8 mouse cellular contexts compared by ENCODE assay signal in genomic region chr3:96196437-96197128, GRCm38 (mm10). TPM values are rescaled to one million over a fixed set of nuclear protein-coding genes. Genes with fewer than 3 reads are reported as not detected.
DNase-seq lines count a peak whose midpoint lies in the region; ATAC-seq and TF ChIP-seq lines count a peak whose summit lies in the region.

No protein-coding gene starts in this region.

- H3K4me2 ChIP-seq in embryonic facial prominence, embryonic 12.5 days (replicated peaks): peak overlapping the region; percentile 89
- H3K4me2 ChIP-seq in intestine, embryonic 15.5 days (replicated peaks): peak overlapping the region; percentile 95
- peak overlapping the region; percentile 95 for H3K4me2 ChIP-seq in neural tube, embryonic 14.5 days (ENCODE audit: low read depth, low read length)

- no peaks in the 10 kb centered on the region for H3K36me3 ChIP-seq in embryonic facial prominence, embryonic 12.5 days
- no peaks in the 10 kb centered on the region for H3K36me3 ChIP-seq in intestine, embryonic 15.5 days
- H3K36me3 ChIP-seq in neural tube, embryonic 14.5 days (ENCODE audit: control insufficient read depth, insufficient read depth, low read length): peaks cover 15% of the 10 kb centered on the region; the same call in 1 of the 2 replicates

- DNase-seq in lung, adult 2 months: no peak
- no peak for DNase-seq in lung, postnatal 4 days
- DNase-seq in ovary, postnatal 10 days (ENCODE audit: low spot score): no peak
- no peak for DNase-seq in frontal cortex, postnatal 25 days (ENCODE audit: low spot score in 2 of 2)
- DNase-seq in left cerebral cortex, adult 8-10 months (ENCODE audit: low spot score in 2 of 2): no peak

- TF ChIP-seq POLR2A in lung, adult 2 months (IDR thresholded peaks at IDR 0.05; ENCODE audit: borderline replicate concordance, extremely low read depth, low read depth, low read length): no peak

- 0 out of 2 replicates have a peak, but pooled peaks have one; percentile 3 for ATAC-seq in embryonic facial prominence, embryonic 12.5 days (ENCODE audit: insufficient number of reproducible peaks, insufficient read depth, low FRiP score, low TSS enrichment)
- no peak; the same call in 1 of the 2 replicates for ATAC-seq in intestine, embryonic 15.5 days
- ATAC-seq in neural tube, embryonic 14.5 days (ENCODE audit: low read depth): 0 out of 2 replicates have a peak, but pooled peaks have one; percentile 3

- no peak for TF ChIP-seq CTCF in lung, adult 2 months (IDR thresholded peaks at IDR 0.05; ENCODE audit: insufficient read depth, low read length)

- peak overlapping the region; percentile 86 for H3K9ac ChIP-seq in embryonic facial prominence, embryonic 12.5 days
- H3K9ac ChIP-seq in intestine, embryonic 15.5 days: peak overlapping the region; percentile 82
- H3K9ac ChIP-seq in neural tube, embryonic 14.5 days (replicated peaks; ENCODE audit: low read depth, low read length): peak overlapping the region; percentile 92

- no peaks in the 10 kb centered on the region for H3K9me3 ChIP-seq in embryonic facial prominence, embryonic 12.5 days
- H3K9me3 ChIP-seq in intestine, embryonic 15.5 days: no peaks in the 10 kb centered on the region
- no peaks in the 10 kb centered on the region for H3K9me3 ChIP-seq in neural tube, embryonic 14.5 days (ENCODE audit: control insufficient read depth, low read length)

- 17% methylated on average over 27 of the region's 27 CpGs for WGBS in lung, adult 2 months
- 20% methylated on average over 27 of the region's 27 CpGs for WGBS in embryonic facial prominence, embryonic 12.5 days
- 19% methylated on average over 27 of the region's 27 CpGs for WGBS in intestine, embryonic 15.5 days
- WGBS in neural tube, embryonic 14.5 days: 18% methylated on average over 27 of the region's 27 CpGs

- no peaks in the 10 kb centered on the region for H3K27me3 ChIP-seq in embryonic facial prominence, embryonic 12.5 days
- no peaks in the 10 kb centered on the region for H3K27me3 ChIP-seq in intestine, embryonic 15.5 days (replicated peaks)
- no peaks in the 10 kb centered on the region for H3K27me3 ChIP-seq in neural tube, embryonic 14.5 days (ENCODE audit: control insufficient read depth, insufficient read depth, low read length)

- H3K4me1 ChIP-seq in lung, adult 2 months (ENCODE audit: control insufficient read depth, insufficient read depth, low read length): 0 out of 2 replicates have a peak, but pooled peaks cover 3% of the 10 kb centered on the region
- peaks cover 14% of the 10 kb centered on the region; the same call in 1 of the 2 replicates for H3K4me1 ChIP-seq in embryonic facial prominence, embryonic 12.5 days
- peaks cover 6% of the 10 kb centered on the region for H3K4me1 ChIP-seq in intestine, embryonic 15.5 days (replicated peaks)
- H3K4me1 ChIP-seq in neural tube, embryonic 14.5 days (ENCODE audit: control insufficient read depth, insufficient read depth, low read length): peaks cover 11% of the 10 kb centered on the region; the same call in 1 of the 2 replicates

- peak overlapping the region; percentile 76 for H3K4me3 ChIP-seq in lung, adult 2 months (replicated peaks; ENCODE audit: extremely low read depth, low read depth, low read length)
- H3K4me3 ChIP-seq in embryonic facial prominence, embryonic 12.5 days: peak overlapping the region; percentile 63
- peak overlapping the region; percentile 61 for H3K4me3 ChIP-seq in intestine, embryonic 15.5 days (replicated peaks)
- peak overlapping the region; percentile 72 for H3K4me3 ChIP-seq in neural tube, embryonic 14.5 days (ENCODE audit: low read depth, low read length)

- peak overlapping the region; percentile 98 for H3K27ac ChIP-seq in embryonic facial prominence, embryonic 12.5 days
- H3K27ac ChIP-seq in intestine, embryonic 15.5 days: peak overlapping the region; percentile 90
- peak overlapping the region; percentile 98 for H3K27ac ChIP-seq in neural tube, embryonic 14.5 days (ENCODE audit: low read depth, low read length)

RNA-seq across cellular contexts. Expression of gene Sv2a, which starts 15.6 kb away (rescaled TPM):
- polyA plus RNA-seq in lung, adult 2 months (2012; rRNA removed): 1.5 and 1.6 TPM in 2 replicates
- polyA plus RNA-seq in embryonic facial prominence, embryonic 12.5 days (2016; fragmentation: Nextera tagmentation; extraction: Ambion mirVana): 8.6 and 9.2 TPM in 2 replicates
- polyA plus RNA-seq in intestine, embryonic 15.5 days (2015; fragmentation: Nextera tagmentation; extraction: Ambion mirVana): 6.0 and 7.4 TPM in 2 replicates
- 91.0 and 91.7 TPM in 2 replicates for polyA plus RNA-seq in neural tube, embryonic 14.5 days (2014; fragmentation: Nextera tagmentation; extraction: Ambion mirVana)
- total RNA-seq in left cerebral cortex, adult 8-10 months (2022): 100 to 1,000 TPM; 434 to 460 (median 443) TPM

RNA-seq across cellular contexts. Expression of gene Bola1, which starts 22.9 kb away (rescaled TPM):
- polyA plus RNA-seq in lung, adult 2 months (2012; rRNA removed): 61.3 and 70.4 TPM in 2 replicates
- polyA plus RNA-seq in embryonic facial prominence, embryonic 12.5 days (2016; fragmentation: Nextera tagmentation; extraction: Ambion mirVana): 52.6 and 53.3 TPM in 2 replicates
- polyA plus RNA-seq in intestine, embryonic 15.5 days (2015; fragmentation: Nextera tagmentation; extraction: Ambion mirVana): 59.5 and 60.7 TPM in 2 replicates
- polyA plus RNA-seq in neural tube, embryonic 14.5 days (2014; fragmentation: Nextera tagmentation; extraction: Ambion mirVana): 61.5 and 69.0 TPM in 2 replicates
- 10 to 100 TPM; 14.9 to 20.7 (median 18.3) TPM for total RNA-seq in left cerebral cortex, adult 8-10 months (2022)

RNA-seq across cellular contexts. Expression of gene Hist2h2ab, which starts 23.1 kb away (rescaled TPM):
- polyA plus RNA-seq in lung, adult 2 months (2012; rRNA removed): 1.2 and 2.7 TPM in 2 replicates
- 1.5 and 1.6 TPM in 2 replicates for polyA plus RNA-seq in embryonic facial prominence, embryonic 12.5 days (2016; fragmentation: Nextera tagmentation; extraction: Ambion mirVana)
- polyA plus RNA-seq in intestine, embryonic 15.5 days (2015; fragmentation: Nextera tagmentation; extraction: Ambion mirVana): 1.1 and 1.6 TPM in 2 replicates
- 0.71 and 0.72 TPM in 2 replicates for polyA plus RNA-seq in neural tube, embryonic 14.5 days (2014; fragmentation: Nextera tagmentation; extraction: Ambion mirVana)
- total RNA-seq in left cerebral cortex, adult 8-10 months (2022): 10 to 100 TPM; 11.1 to 15.2 (median 14.1) TPM

RNA-seq across cellular contexts. Expression of gene Hist2h2ac, which starts 24.1 kb away (rescaled TPM):
- polyA plus RNA-seq in lung, adult 2 months (2012; rRNA removed): 6.0 and 7.1 TPM in 2 replicates
- polyA plus RNA-seq in embryonic facial prominence, embryonic 12.5 days (2016; fragmentation: Nextera tagmentation; extraction: Ambion mirVana): 12.2 and 12.5 TPM in 2 replicates
- 7.6 and 11.1 TPM in 2 replicates for polyA plus RNA-seq in intestine, embryonic 15.5 days (2015; fragmentation: Nextera tagmentation; extraction: Ambion mirVana)
- polyA plus RNA-seq in neural tube, embryonic 14.5 days (2014; fragmentation: Nextera tagmentation; extraction: Ambion mirVana): 1.3 and 2.1 TPM in 2 replicates
- 10 to 100 TPM; 26.7 to 37.7 (median 31.8) TPM for total RNA-seq in left cerebral cortex, adult 8-10 months (2022)

RNA-seq across cellular contexts. Expression of gene Hist2h2be, which starts 24.3 kb away (rescaled TPM):
- polyA plus RNA-seq in lung, adult 2 months (2012; rRNA removed): 4.2 and 6.2 TPM in 2 replicates
- 10.6 and 11.7 TPM in 2 replicates for polyA plus RNA-seq in embryonic facial prominence, embryonic 12.5 days (2016; fragmentation: Nextera tagmentation; extraction: Ambion mirVana)
- 5.7 and 7.1 TPM in 2 replicates for polyA plus RNA-seq in intestine, embryonic 15.5 days (2015; fragmentation: Nextera tagmentation; extraction: Ambion mirVana)
- 4.3 and 4.8 TPM in 2 replicates for polyA plus RNA-seq in neural tube, embryonic 14.5 days (2014; fragmentation: Nextera tagmentation; extraction: Ambion mirVana)
- 1 to 10 TPM; 4.9 to 7.1 (median 5.4) TPM for total RNA-seq in left cerebral cortex, adult 8-10 months (2022)
